Mouse (Mus musculus) small intestine, adult 2 months (tissue): ENCODE measurements at regions not wholly inside any gene's neighbourhood (a gene's known extent, or its start where the extent isn't known, plus 50 kb on each side); places are given as distances from the start of the nearest gene placed in this dataset.

Experiments used
- H3K27ac ChIP-seq: fragments of 200-500 bp; 2 replicates; pipeline ENCODE4 v1.5.1; 2012; ENCODE audit warnings: low read depth, low read length, control low read depth, inconsistent platforms; ENCODE audit not compliant: insufficient read depth
- H3K27me3 ChIP-seq: fragments of 200-500 bp; 2 replicates; pipeline ENCODE4 v1.6.1; 2012; ENCODE audit warnings: mild to moderate bottlenecking, moderate library complexity, low read length, inconsistent platforms; ENCODE audit not compliant: control insufficient read depth, insufficient read depth
- H3K36me3 ChIP-seq: fragments of 200-500 bp; 2 replicates; pipeline ENCODE4 v1.6.1; 2012; ENCODE audit warnings: mild to moderate bottlenecking, low read length, control low read depth, inconsistent platforms; ENCODE audit not compliant: control insufficient read depth, insufficient read depth
- H3K4me1 ChIP-seq: fragments of 200-500 bp; 2 replicates; pipeline ENCODE4 v1.6.1; 2012; ENCODE audit warnings: low read length, inconsistent platforms, mixed read lengths; ENCODE audit not compliant: control insufficient read depth, insufficient read depth, insufficient read length
- H3K4me3 ChIP-seq: fragments of 200-500 bp; 2 replicates; pipeline ENCODE4 v1.5.1; 2012; ENCODE audit warnings: low read depth, mild to moderate bottlenecking, control low read depth, inconsistent platforms, low read length, moderate library complexity
- CTCF ChIP-seq: fragments of 200-500 bp; IDR thresholded peaks from 2 replicates; pipeline ENCODE4 v1.5.1; 2012; ENCODE audit warnings: low read depth, mild to moderate bottlenecking, control low read depth, inconsistent platforms, low read length, moderate library complexity, mixed read lengths; ENCODE audit not compliant: insufficient replicate concordance, insufficient read length; ENCODE audit errors: extremely low read depth
- POLR2A ChIP-seq: fragments of 200-500 bp; IDR thresholded peaks from 2 replicates; pipeline ENCODE4 v1.6.1; 2012; ENCODE audit warnings: low read depth, mild to moderate bottlenecking, control low read depth, inconsistent platforms, low read length, moderate library complexity
- WGBS: fragments of 180-500 bp; shearing (Covaris S2); methylation state at CpG from one replicate; pipeline ENCODE4 v1.1.7; 2018; 5-methylcytosine and 5-hydroxymethylcytosine counted together

DNA sequence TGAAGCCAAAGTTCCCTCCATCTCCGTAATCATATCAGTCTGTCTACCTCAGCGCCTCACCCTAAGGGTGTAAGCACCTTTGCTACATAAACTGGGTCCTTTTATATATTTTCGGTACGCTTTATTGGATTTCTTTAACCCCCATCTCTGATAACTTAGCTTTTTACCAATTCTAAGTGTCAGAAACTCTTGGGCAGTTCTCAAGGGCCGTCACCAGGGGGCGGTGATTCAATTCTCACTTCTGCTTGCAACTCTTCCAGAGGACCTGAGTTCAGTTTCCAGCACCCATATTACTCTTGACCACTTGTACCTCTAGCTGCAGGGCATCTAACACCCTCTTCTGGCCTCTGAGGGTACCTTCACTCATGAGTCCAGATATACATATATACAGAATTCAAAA lies 523.7 kb upstream of the Mon1b start:
- TF ChIP-seq CTCF (no peak; the same call in 1 of the 2 replicates), POLR2A (no peak)
- Histone ChIP-seq H3K27ac (no peak overlapping the region), H3K4me3 (no peak overlapping the region), H3K4me1 (no peaks in the 10 kb centered on the region), H3K36me3 (no peaks in the 10 kb centered on the region), H3K27me3 (no peaks in the 10 kb centered on the region)
- 73% methylated on average over 6 of the region's 6 CpGs for WGBS

GRCm38 (mm10) chr8:113114165-113114700 lies 521.2 kb upstream of the Mon1b start:
- Histone ChIP-seq H3K4me3 (no peak overlapping the region), H3K27ac (no peak overlapping the region), H3K27me3 (no peaks in the 10 kb centered on the region), H3K4me1 (no peaks in the 10 kb centered on the region), H3K36me3 (no peaks in the 10 kb centered on the region)
- TF ChIP-seq POLR2A: no peak
- no peak for TF ChIP-seq CTCF
- 60% methylated on average over 3 of the region's 3 CpGs for WGBS

- H3K4me3 ChIP-seq: no peak overlapping the region
- H3K27ac ChIP-seq: no peak overlapping the region
- no peaks in the 10 kb centered on the region for H3K4me1 ChIP-seq
- H3K27me3 ChIP-seq: no peaks in the 10 kb centered on the region
- WGBS: 80% methylated on average over 9 of the region's 9 CpGs
- no peak for TF ChIP-seq CTCF
- no peak for TF ChIP-seq POLR2A
- no peaks in the 10 kb centered on the region for H3K36me3 ChIP-seq
These were observed 518.1 kb upstream of the Mon1b start for GRCm38 (mm10) chr8:113117241-113117640.

GRCm38 (mm10) chr8:113125586-113125985 lies 509.8 kb upstream of the Mon1b start:
- WGBS: 20% methylated on average over 6 of the region's 6 CpGs
- Histone ChIP-seq H3K4me1 (no peaks in the 10 kb centered on the region), H3K27ac (no peak overlapping the region), H3K27me3 (no peaks in the 10 kb centered on the region), H3K36me3 (no peaks in the 10 kb centered on the region), H3K4me3 (no peak overlapping the region)
- TF ChIP-seq CTCF (no peak), POLR2A (no peak)

- H3K27ac ChIP-seq: no peak overlapping the region
- TF ChIP-seq POLR2A (no peak), CTCF (no peak)
- H3K4me1 ChIP-seq: no peaks in the 10 kb centered on the region
- H3K27me3 ChIP-seq: no peaks in the 10 kb centered on the region
- H3K36me3 ChIP-seq: no peaks in the 10 kb centered on the region
- no peak overlapping the region for H3K4me3 ChIP-seq
These were observed 498.0 kb upstream of the Mon1b start for GRCm38 (mm10) chr8:113137361-113137760.

DNA sequence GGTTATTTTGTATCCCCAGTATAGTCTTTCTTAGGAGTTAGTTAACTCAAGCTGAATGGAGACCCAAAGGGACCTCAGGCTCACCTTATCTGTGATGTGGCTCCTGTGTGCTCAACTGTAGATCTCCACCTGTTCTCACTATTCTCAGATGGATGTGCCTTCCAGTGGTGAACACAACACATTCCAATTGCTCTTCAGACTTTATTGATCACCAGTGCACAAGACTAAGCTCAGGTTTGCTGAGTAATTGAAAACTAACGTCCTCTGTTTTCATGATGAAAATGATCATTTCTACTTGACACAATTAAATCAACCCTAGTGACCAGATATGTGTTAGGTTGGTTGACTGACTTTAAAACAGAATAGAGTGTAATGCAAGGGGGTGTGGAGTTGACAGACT lies 495.4 kb upstream of the Mon1b start:
- H3K27ac ChIP-seq: no peak overlapping the region
- no peaks in the 10 kb centered on the region for H3K27me3 ChIP-seq
- H3K4me1 ChIP-seq: no peaks in the 10 kb centered on the region
- H3K4me3 ChIP-seq: no peak overlapping the region
- no peaks in the 10 kb centered on the region for H3K36me3 ChIP-seq
- 68% methylated on average over 1 of the region's 1 CpGs for WGBS
- TF ChIP-seq POLR2A (no peak), CTCF (no peak)

- H3K36me3 ChIP-seq: no peaks in the 10 kb centered on the region
- no peaks in the 10 kb centered on the region for H3K27me3 ChIP-seq
- WGBS: 81% methylated on average over 1 of the region's 1 CpGs
- no peaks in the 10 kb centered on the region for H3K4me1 ChIP-seq
- no peak overlapping the region for H3K27ac ChIP-seq
- TF ChIP-seq POLR2A (no peak), CTCF (no peak)
- no peak overlapping the region for H3K4me3 ChIP-seq
These were observed 494.3 kb upstream of the Mon1b start for GRCm38 (mm10) chr8:113141131-113141530.

DNA sequence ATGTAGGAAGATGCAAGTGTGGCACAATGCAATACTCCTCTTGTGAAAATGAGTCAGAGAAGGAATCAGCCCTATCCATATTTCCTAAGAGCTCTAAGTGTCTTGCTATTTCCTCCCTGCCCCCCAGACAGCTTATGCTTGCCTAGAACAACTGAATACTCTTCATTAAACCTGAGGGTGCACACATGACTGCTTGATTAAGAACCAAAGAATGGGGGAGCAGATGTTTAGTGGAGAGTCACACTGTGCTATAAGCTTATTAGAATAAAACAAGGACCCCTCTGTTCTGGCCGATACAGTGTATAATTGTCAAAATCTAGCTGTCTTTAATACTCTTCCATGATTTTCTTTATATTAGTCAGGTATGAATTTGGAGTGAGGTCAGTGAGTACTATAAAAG lies 458.8 kb upstream of the Mon1b start:
- 83% methylated on average over 1 of the region's 1 CpGs for WGBS
- Histone ChIP-seq H3K4me1 (no peaks in the 10 kb centered on the region), H3K4me3 (no peak overlapping the region), H3K36me3 (no peaks in the 10 kb centered on the region), H3K27me3 (no peaks in the 10 kb centered on the region), H3K27ac (no peak overlapping the region)
- TF ChIP-seq CTCF: no peak
- no peak for TF ChIP-seq POLR2A
